Mouse (Mus musculus): ENCODE data around the gene Dap. TPM values are rescaled to one million over a fixed set of nuclear protein-coding genes. Genes with fewer than 3 reads are reported as not detected.

Gene Dap
- polyA plus RNA-seq, 1 experiment: 56.9 TPM

GRCm38 (mm10) chr15:31302293-31302990 is 78.3 kb downstream of the Dap start:
- 85% methylated on average over 12 of the region's 12 CpGs for WGBS
- no peak overlapping the region for H3K27ac ChIP-seq (ENCODE audit: control insufficient read depth, insufficient read depth, low read depth, low read length, poor library complexity)
- H3K4me3 ChIP-seq (replicated peaks; ENCODE audit: control insufficient read depth, low read depth, low read length): no peak overlapping the region
- no peak for TF ChIP-seq POLR2A (IDR thresholded peaks at IDR 0.05; ENCODE audit: borderline replicate concordance, control insufficient read depth, low read depth, low read length)
- TF ChIP-seq CTCF (IDR thresholded peaks at IDR 0.05; ENCODE audit: control insufficient read depth, insufficient read depth, low read length): no peak
- no peaks in the 10 kb centered on the region; the same call in 1 of the 2 replicates for H3K4me1 ChIP-seq (ENCODE audit: control insufficient read depth, insufficient read depth, low read length)

- Histone ChIP-seq H3K27ac (ENCODE audit: control insufficient read depth, insufficient read depth, low read depth, low read length, poor library complexity) (no peak overlapping the region), H3K4me3 (replicated peaks; ENCODE audit: control insufficient read depth, low read depth, low read length) (no peak overlapping the region), H3K4me1 (ENCODE audit: control insufficient read depth, insufficient read depth, low read length) (no peaks in the 10 kb centered on the region; the same call in 1 of the 2 replicates)
- TF ChIP-seq CTCF (IDR thresholded peaks at IDR 0.05; ENCODE audit: control insufficient read depth, insufficient read depth, low read length): no peak
- TF ChIP-seq POLR2A (IDR thresholded peaks at IDR 0.05; ENCODE audit: borderline replicate concordance, control insufficient read depth, low read depth, low read length): no peak
- WGBS: 59% methylated on average over 3 of the region's 3 CpGs
These were observed 80.2 kb downstream of the Dap start for GRCm38 (mm10) chr15:31304302-31304701.

- no peak overlapping the region for H3K4me3 ChIP-seq (replicated peaks; ENCODE audit: control insufficient read depth, low read depth, low read length)
- whole genome bisulfite sequencing: 65% methylated on average over 6 of the region's 6 CpGs
- H3K4me1 ChIP-seq (ENCODE audit: control insufficient read depth, insufficient read depth, low read length): no peaks in the 10 kb centered on the region; the same call in 1 of the 2 replicates
- H3K27ac ChIP-seq (ENCODE audit: control insufficient read depth, insufficient read depth, low read depth, low read length, poor library complexity): no peak overlapping the region
- TF ChIP-seq POLR2A (IDR thresholded peaks at IDR 0.05; ENCODE audit: borderline replicate concordance, control insufficient read depth, low read depth, low read length) (no peak), CTCF (IDR thresholded peaks at IDR 0.05; ENCODE audit: control insufficient read depth, insufficient read depth, low read length) (no peak)
These were observed 81.1 kb downstream of the Dap start for GRCm38 (mm10) chr15:31305181-31305580.

GRCm38 (mm10) chr15:31306726-31307125 is 82.6 kb downstream of the Dap start:
- H3K4me3 ChIP-seq (replicated peaks; ENCODE audit: control insufficient read depth, low read depth, low read length): no peak overlapping the region
- no peak for TF ChIP-seq CTCF (IDR thresholded peaks at IDR 0.05; ENCODE audit: control insufficient read depth, insufficient read depth, low read length)
- TF ChIP-seq POLR2A (IDR thresholded peaks at IDR 0.05; ENCODE audit: borderline replicate concordance, control insufficient read depth, low read depth, low read length): no peak
- 92% methylated on average over 4 of the region's 4 CpGs for WGBS
- H3K4me1 ChIP-seq (ENCODE audit: control insufficient read depth, insufficient read depth, low read length): no peaks in the 10 kb centered on the region; the same call in 1 of the 2 replicates
- no peak overlapping the region for H3K27ac ChIP-seq (ENCODE audit: control insufficient read depth, insufficient read depth, low read depth, low read length, poor library complexity)

GRCm38 (mm10) chr15:31309526-31309925 is 85.4 kb downstream of the Dap start:
- TF ChIP-seq POLR2A (IDR thresholded peaks at IDR 0.05; ENCODE audit: borderline replicate concordance, control insufficient read depth, low read depth, low read length) (no peak), CTCF (IDR thresholded peaks at IDR 0.05; ENCODE audit: control insufficient read depth, insufficient read depth, low read length) (peak; percentile 61)
- WGBS: 75% methylated on average over 15 of the region's 15 CpGs
- H3K4me3 ChIP-seq (replicated peaks; ENCODE audit: control insufficient read depth, low read depth, low read length): no peak overlapping the region
- H3K4me1 ChIP-seq (ENCODE audit: control insufficient read depth, insufficient read depth, low read length): no peaks in the 10 kb centered on the region
- no peak overlapping the region for H3K27ac ChIP-seq (ENCODE audit: control insufficient read depth, insufficient read depth, low read depth, low read length, poor library complexity)

- H3K4me3 ChIP-seq (replicated peaks; ENCODE audit: control insufficient read depth, low read depth, low read length): no peak overlapping the region
- no peak overlapping the region for H3K27ac ChIP-seq (ENCODE audit: control insufficient read depth, insufficient read depth, low read depth, low read length, poor library complexity)
- no peak for TF ChIP-seq CTCF (IDR thresholded peaks at IDR 0.05; ENCODE audit: control insufficient read depth, insufficient read depth, low read length)
- TF ChIP-seq POLR2A (IDR thresholded peaks at IDR 0.05; ENCODE audit: borderline replicate concordance, control insufficient read depth, low read depth, low read length): no peak
- WGBS: 72% methylated on average over 2 of the region's 2 CpGs
- H3K4me1 ChIP-seq (ENCODE audit: control insufficient read depth, insufficient read depth, low read length): no peaks in the 10 kb centered on the region; the same call in 1 of the 2 replicates
These were observed 87.9 kb downstream of the Dap start for GRCm38 (mm10) chr15:31312001-31312400.

GRCm38 (mm10) chr15:31315630-31316231 is 91.6 kb downstream of the Dap start:
- 17% methylated on average over 5 of the region's 5 CpGs for WGBS
- TF ChIP-seq CTCF (IDR thresholded peaks at IDR 0.05; ENCODE audit: control insufficient read depth, insufficient read depth, low read length) (peak; percentile 67), POLR2A (IDR thresholded peaks at IDR 0.05; ENCODE audit: borderline replicate concordance, control insufficient read depth, low read depth, low read length) (no peak)
- Histone ChIP-seq H3K4me1 (ENCODE audit: control insufficient read depth, insufficient read depth, low read length) (no peaks in the 10 kb centered on the region; the same call in 1 of the 2 replicates), H3K27ac (ENCODE audit: control insufficient read depth, insufficient read depth, low read depth, low read length, poor library complexity) (no peak overlapping the region), H3K4me3 (replicated peaks; ENCODE audit: control insufficient read depth, low read depth, low read length) (no peak overlapping the region)

- no peaks in the 10 kb centered on the region; the same call in 1 of the 2 replicates for H3K4me1 ChIP-seq (ENCODE audit: control insufficient read depth, insufficient read depth, low read length)
- 83% methylated on average over 3 of the region's 3 CpGs for WGBS
- no peak overlapping the region for H3K4me3 ChIP-seq (replicated peaks; ENCODE audit: control insufficient read depth, low read depth, low read length)
- TF ChIP-seq CTCF (IDR thresholded peaks at IDR 0.05; ENCODE audit: control insufficient read depth, insufficient read depth, low read length) (no peak), POLR2A (IDR thresholded peaks at IDR 0.05; ENCODE audit: borderline replicate concordance, control insufficient read depth, low read depth, low read length) (no peak)
- no peak overlapping the region for H3K27ac ChIP-seq (ENCODE audit: control insufficient read depth, insufficient read depth, low read depth, low read length, poor library complexity)
These were observed 93.1 kb downstream of the Dap start for GRCm38 (mm10) chr15:31317056-31317805.
